Mouse (Mus musculus) bone marrow macrophage, adult 2 months (primary cell): Measurements from ENCODE around the gene Cdk8. TPM values are rescaled to one million over a fixed set of nuclear protein-coding genes. Genes with fewer than 3 reads are reported as not detected.

Source experiments
- H3K27ac ChIP-seq: 2 replicates; pipeline ENCODE4 v1.5.1; 2012; ENCODE audit warnings: low read depth, low read length; ENCODE audit not compliant: insufficient read depth
- H3K4me1 ChIP-seq: 2 replicates; pipeline ENCODE4 v1.6.1; 2012; ENCODE audit warnings: low read length; ENCODE audit not compliant: control insufficient read depth, insufficient read depth
- H3K4me3 ChIP-seq: 2 replicates; pipeline ENCODE4 v1.5.1; 2012; ENCODE audit warnings: mild to moderate bottlenecking, low read length, moderate library complexity; ENCODE audit not compliant: insufficient read depth
- CTCF ChIP-seq: IDR thresholded peaks from 2 replicates; pipeline ENCODE4 v1.5.1; 2012; ENCODE audit warnings: low read depth, mild to moderate bottlenecking, low read length, moderate library complexity
- POLR2A ChIP-seq: IDR thresholded peaks from 2 replicates; pipeline ENCODE4 v1.6.1; 2012; ENCODE audit warnings: mild to moderate bottlenecking, low read depth, low read length, borderline replicate concordance
- polyA plus RNA-seq: library from polyadenylated mRNA; stranded (reverse); fragments of >200 nt; gene quantifications from 2 replicates; pipeline ENCODE4 v1.2.4, GENCODE M21; 2012; ENCODE audit not compliant: missing spikeins, insufficient read depth, insufficient read length

The Cdk8 gene
- polyA plus RNA-seq, 1 experiment, result 25.3 TPM

DNA sequence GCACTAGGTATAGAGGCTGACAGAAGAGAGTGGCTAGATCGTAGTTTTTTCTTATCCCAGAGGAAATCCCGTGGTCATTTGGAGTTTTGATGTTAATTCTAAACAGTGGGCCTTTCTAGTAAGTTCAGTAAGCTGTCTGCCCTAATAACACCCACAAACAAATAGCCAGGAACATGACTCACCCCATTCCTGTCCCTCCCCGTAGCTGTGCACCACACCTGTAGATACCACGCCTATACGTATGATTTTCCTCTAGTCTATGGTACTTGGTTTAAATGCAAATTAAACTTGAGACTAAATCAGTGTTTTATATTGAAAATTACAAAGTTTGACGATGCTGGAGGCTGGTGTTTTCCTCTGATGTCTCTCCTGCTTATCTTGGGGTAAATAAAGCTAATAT lies 83.5 kb downstream of the Cdk8 start:
- TF ChIP-seq CTCF (no peak), POLR2A (no peak)
- Histone ChIP-seq H3K4me1 (0 out of 2 replicates have a peak, but pooled peaks cover 4% of the 10 kb centered on the region), H3K27ac (no peak overlapping the region), H3K4me3 (no peak overlapping the region)

DNA sequence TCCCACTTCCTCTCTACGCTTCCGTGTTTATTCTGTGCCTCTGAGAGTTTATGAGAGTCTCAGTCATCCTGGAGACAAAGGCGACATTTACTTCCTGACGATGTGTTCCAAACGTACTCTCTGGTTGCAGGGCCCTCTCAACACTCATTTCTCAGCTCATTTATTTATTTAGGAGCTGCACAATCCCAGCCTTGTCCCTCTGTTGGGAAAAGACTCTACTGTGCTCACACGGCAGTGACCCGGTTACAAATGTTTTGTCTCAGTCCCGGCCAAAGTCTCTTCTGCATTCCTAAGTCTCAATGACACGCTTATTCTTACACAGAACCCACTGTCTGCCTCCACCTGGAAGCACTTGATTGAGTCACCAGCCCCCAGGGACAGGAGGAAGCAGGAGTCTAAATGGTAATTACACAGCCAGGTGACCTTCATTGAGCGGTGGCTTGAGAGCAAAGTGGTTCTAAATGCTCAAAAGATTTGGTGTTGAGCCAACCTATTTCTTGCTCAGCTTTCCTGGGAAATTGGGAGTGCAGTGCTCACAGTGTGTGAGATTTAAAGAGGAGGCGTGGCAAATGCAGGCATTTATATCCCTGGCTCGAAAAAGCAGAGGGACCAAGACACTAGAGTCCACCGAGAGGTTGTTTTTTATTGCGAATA lies 84.4 kb downstream of the Cdk8 start:
- H3K4me1 ChIP-seq, result 0 out of 2 replicates have a peak, but pooled peaks cover 4% of the 10 kb centered on the region
- TF ChIP-seq CTCF (no peak), POLR2A (no peak)
- H3K27ac ChIP-seq, result no peak overlapping the region
- no peak overlapping the region for H3K4me3 ChIP-seq

DNA sequence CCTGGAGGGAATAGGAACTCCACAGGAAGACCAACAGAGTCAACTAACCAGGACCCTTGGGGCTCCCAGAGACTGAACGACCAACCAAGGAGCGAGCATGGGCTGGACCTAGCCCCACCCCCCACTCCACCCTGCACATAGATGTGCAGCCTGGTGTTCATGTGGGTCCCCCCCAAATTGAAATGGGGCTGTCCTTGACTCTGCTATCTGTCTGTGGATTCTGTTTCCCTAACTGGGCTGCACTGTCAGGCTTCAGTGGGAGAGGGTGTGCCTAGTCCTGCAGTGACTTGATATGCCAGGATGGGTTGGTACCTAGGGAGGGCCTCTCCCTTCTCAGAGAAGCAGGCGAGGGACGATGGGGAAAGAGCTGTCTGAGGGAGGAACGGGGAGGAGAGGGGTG lies 85.3 kb downstream of the Cdk8 start:
- Histone ChIP-seq H3K27ac (no peak overlapping the region), H3K4me3 (no peak overlapping the region), H3K4me1 (0 out of 2 replicates have a peak, but pooled peaks cover 4% of the 10 kb centered on the region)
- TF ChIP-seq CTCF, result no peak

DNA sequence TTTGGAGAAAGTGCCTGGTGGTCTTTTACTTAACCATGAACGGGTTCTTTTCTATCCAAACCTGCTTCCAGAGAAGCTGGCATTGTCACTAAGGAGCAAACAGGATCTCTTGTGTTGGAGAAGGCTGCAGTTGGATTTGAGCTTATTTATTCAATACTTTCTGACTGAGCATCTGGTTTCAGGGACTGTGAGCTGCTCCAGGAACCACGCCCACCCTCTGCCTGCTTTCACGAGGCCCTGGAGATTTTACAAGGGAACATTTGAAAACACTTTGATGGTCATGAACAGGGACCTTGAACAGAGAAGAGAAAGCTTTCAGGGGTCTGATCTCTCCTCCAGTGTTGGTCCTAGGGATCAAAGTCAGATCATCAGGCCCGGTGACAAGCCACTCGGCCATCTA lies 87.0 kb downstream of the Cdk8 start:
- Histone ChIP-seq H3K4me1 (0 out of 2 replicates have a peak, but pooled peaks cover 4% of the 10 kb centered on the region), H3K4me3 (no peak overlapping the region), H3K27ac (no peak overlapping the region)
- TF ChIP-seq POLR2A (no peak), CTCF (no peak)

DNA sequence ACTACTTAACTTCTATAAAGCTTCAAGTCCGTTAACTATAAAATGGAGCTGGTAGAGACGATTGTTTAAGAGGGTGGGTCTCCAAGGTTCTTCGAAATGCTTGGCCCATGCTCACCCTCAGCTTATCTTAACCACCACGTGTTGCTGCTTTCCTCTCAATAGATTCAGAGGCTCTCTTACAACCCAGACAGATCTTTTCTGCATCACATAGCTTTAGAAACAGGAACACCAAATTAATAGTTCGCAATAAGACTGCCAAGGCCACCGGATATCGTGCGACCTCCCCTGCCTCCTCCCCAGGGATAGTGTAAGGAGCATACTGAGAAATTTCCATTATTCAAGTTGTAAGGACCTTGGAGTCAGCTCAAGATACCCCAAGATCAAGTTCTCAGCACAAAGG lies 87.4 kb downstream of the Cdk8 start:
- TF ChIP-seq POLR2A (no peak), CTCF (no peak)
- H3K27ac ChIP-seq, result no peak overlapping the region
- H3K4me1 ChIP-seq, result 0 out of 2 replicates have a peak, but pooled peaks cover 4% of the 10 kb centered on the region
- no peak overlapping the region for H3K4me3 ChIP-seq

DNA sequence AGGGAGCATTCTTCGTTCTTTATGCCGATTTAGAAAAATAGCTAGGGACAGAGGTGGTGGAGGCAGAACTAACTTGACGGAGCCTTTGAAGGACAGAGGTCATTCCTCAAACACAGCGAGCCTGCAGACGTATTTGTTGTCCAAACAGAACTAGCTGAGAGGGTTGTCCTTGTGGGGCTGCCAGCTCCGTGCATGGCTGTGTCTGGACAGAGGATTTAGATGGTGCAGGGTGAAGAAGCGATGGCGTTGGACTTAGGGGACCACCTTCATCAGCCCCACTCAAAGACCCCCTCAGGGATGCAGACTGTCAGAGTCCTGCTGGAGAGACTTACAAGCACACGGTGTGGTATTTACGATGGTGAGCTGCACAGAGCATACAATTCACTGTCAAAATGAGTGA lies 97.9 kb downstream of the Cdk8 start:
- H3K4me1 ChIP-seq, result no peaks in the 10 kb centered on the region
- H3K4me3 ChIP-seq, result no peak overlapping the region
- no peak for TF ChIP-seq POLR2A
- TF ChIP-seq CTCF, result no peak
- no peak overlapping the region for H3K27ac ChIP-seq

DNA sequence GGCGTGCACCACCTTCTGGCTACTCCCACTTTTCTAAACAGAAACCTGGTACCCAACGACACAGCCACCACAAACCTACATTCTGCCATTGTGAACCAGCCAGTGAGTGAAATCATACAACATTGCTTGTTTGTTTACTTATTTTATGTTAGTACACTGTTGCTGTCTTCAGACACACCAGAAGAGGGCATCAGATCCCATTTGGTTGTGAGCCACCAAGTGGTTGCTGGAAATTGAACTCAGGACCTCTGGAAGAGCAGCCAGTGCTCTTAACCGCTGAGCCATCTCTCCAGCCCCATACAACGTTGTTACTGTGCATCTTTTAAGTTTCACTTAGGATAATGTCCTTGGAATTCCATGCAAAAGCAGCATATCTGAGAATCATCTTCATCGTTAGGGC lies 98.5 kb downstream of the Cdk8 start:
- TF ChIP-seq CTCF (no peak), POLR2A (no peak)
- H3K27ac ChIP-seq, result no peak overlapping the region
- no peaks in the 10 kb centered on the region for H3K4me1 ChIP-seq
- no peak overlapping the region for H3K4me3 ChIP-seq

DNA sequence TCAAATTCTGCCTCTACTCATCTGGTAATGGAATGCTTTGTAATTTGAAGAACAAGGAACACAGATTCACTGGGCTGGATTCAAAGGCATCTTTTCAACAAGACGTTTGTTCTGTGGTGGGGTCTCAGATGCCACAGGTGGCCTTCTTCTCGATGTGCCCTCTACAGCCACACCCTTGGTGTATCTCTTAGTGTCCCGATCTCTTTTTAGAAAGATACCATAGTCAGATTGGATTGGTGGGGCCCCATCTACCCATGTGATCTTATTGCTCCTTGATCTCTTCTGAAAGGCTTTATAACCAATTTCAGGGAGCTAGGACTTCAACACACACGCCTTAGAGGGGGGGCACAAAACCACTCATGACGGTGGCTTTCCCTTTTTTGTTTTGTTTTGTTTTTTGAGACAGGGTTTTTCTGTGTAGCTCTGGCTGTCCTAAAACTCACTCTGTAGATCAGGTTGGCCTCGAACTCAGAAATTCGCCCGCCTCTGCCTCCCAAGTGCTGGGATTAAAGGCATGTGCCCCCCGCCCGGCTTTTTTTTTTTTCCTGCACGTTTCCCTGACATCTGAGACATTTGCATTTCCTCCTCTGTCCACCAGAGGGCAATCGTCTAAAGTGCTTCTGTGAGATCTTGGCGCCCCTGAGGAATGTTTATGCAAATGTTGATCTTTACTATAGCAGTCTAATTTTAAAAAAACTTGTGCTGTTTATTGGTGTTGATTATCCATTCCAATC lies 99.2 kb downstream of the Cdk8 start:
- TF ChIP-seq POLR2A (no peak), CTCF (peak; percentile 40)
- Histone ChIP-seq H3K27ac (no peak overlapping the region), H3K4me3 (no peak overlapping the region), H3K4me1 (no peaks in the 10 kb centered on the region)

DNA sequence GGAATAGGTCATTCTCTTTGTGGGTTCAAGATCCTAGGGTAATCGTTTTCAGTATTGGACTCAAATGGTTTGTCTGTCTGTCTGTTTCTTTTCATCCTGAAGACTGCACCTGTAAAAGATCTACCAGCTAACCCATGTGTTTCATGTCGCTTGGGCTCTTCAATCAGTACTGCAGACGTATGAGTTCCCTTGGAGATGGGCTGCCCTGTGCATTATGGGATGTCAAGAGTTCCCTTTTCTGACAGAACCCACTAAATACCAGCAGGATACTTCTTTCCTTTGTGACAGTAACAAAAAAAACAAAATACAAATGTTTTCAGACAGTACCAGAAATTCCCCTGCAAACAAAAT lies 99.7 kb downstream of the Cdk8 start:
- TF ChIP-seq POLR2A (no peak), CTCF (no peak)
- Histone ChIP-seq H3K27ac (no peak overlapping the region), H3K4me1 (no peaks in the 10 kb centered on the region), H3K4me3 (no peak overlapping the region)

DNA sequence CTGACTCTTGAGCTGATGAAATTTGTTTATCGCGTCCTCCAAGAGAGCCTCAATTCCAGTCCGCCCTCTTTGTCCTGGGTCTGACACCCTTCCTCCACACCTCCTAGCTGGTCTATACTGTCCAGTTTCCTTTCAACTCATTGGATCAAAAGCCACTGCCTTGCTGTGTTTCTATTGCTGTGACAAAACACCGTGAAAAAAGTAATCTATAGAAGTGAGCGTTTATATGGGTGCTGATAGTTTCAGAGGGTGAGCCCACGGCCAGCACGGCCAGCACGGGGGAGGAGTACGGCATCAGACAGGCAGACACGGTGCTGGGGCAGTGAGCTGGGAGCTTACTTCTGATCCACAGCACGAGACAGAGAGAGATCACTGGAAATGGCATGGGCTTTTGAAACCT lies 100.1 kb downstream of the Cdk8 start:
- Histone ChIP-seq H3K27ac (no peak overlapping the region), H3K4me3 (no peak overlapping the region), H3K4me1 (no peaks in the 10 kb centered on the region)
- TF ChIP-seq CTCF (no peak), POLR2A (no peak)
